Mouse (Mus musculus): Measurements from ENCODE around the gene Galnt11. TPM values are rescaled to one million over a fixed set of nuclear protein-coding genes. Genes with fewer than 3 reads are reported as not detected.

Gene Galnt11
- polyA plus RNA-seq (2015; fragmentation: Nextera tagmentation; extraction: Ambion mirVana): 25.7 and 28.6 TPM in 2 replicates

DNA sequence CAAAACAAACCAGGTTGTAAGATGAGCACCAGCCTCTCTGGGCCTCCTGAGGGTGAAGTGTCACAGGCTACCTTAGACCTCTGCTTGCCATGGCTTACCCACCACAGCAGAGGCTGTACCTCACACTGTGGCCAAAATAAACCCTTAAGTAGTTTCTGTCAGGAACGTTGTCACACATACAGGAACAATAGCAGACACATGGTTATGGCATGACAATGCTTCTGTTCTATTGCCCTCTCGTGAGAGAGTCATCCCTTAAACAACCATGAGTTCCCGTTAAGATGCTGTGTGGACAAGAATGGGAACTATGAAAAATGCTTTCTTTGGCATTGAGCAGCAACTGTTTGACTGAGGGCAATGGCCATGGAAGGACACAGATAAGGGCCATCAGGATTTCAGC is at the start of gene Galnt11:
Gene Galnt11, plus strand, starts transcription at position 301 of the 400 bp plus-strand sequence.

GRCm38 (mm10) chr5:25181004-25181531 is 40.6 kb upstream of the Galnt11 start, which contains the start of gene Galntl5:
TSS of gene Galntl5 (plus strand) at chr5:25181460.

DNA sequence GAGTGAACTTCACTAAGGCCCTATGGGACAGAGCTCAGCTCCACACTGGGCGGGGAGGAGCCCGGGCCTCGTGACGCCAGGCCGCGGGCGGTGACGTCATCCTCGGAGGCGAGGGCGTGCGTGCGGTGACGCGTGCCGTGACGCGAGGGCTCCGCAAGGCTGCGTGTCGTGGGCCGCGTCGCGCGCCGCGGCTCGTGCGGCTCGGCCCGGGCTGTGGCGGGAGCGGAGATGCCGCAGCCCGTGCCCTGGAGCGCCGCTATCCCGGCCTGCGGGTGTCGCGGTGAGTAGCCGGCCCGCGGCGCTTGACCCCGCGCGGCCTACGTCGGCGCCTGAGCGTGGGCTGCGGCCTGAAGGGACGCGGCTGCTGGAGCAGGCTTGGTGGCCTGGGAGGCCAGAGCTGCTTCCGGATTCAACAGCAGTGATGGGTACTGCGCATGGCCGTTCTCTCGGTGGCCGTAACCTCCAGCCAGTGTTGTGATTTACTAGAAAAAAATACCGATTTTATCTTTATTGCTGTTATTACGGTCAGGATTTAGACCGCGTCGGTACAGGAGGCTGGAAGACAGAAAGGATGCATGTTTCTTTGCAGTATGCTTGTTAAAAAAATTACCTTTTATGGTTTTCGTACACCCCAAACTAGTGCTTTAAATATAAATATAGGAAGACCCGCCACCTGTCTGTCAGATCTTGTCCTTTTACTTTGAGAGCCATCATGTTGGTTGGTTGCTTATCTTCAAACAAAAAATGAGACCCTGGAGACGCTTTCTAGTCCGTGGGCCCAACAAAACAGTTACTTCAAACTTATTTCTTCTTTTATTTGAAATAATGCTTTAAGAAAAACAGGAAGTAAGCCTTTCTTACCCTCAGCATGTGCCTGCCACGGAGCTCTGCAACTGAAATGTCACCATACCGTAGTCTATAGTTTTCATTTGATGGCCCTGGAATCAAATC is 1.3 kb downstream of the Galnt11 start, which contains the start of gene E130116L18Rik:
Gene E130116L18Rik, minus strand, starts transcription at position 402 of the 951 bp plus-strand sequence.

Other genes with a start within 250 kb of the Galnt11 start
- gene Prkag2, start 121.3 kb upstream of the Galnt11 start, polyA plus RNA-seq (2015; fragmentation: Nextera tagmentation; extraction: Ambion mirVana): 123 and 126 TPM in 2 replicates
- gene Galntl5, start 40.4 kb upstream of the Galnt11 start, polyA plus RNA-seq (2015; fragmentation: Nextera tagmentation; extraction: Ambion mirVana): not detected in 2 replicates
- gene E130116L18Rik, start 1.2 kb downstream of the Galnt11 start, polyA plus RNA-seq (2015; fragmentation: Nextera tagmentation; extraction: Ambion mirVana): 0.90 TPM in 1 of 2 replicates, not detected in the other

Measured in urinary bladder, postnatal 0 days (tissue).